Mouse (Mus musculus) E14TG2a.4 (cell line): ENCODE results near the gene Gm49337.

Experiments used
- H3K27me3 ChIP-seq: 2 replicates; pipeline ENCODE4 v1.6.1; 2014; ENCODE audit warnings: low read length, control low read depth; ENCODE audit not compliant: insufficient read depth
- H3K36me3 ChIP-seq: 2 replicates; pipeline ENCODE4 v1.6.1; 2014; ENCODE audit warnings: low read length, control low read depth; ENCODE audit not compliant: insufficient read depth
- H3K4me1 ChIP-seq: replicated peaks from 2 replicates; pipeline ENCODE4 v1.6.1; 2014; ENCODE audit warnings: low read depth, low read length, control low read depth
- H3K4me3 ChIP-seq: replicated peaks from 2 replicates; pipeline ENCODE4 v1.5.1; 2014; ENCODE audit warnings: mild to moderate bottlenecking, low read length
- H3K9me3 ChIP-seq: 2 replicates; pipeline ENCODE4 v1.6.1; 2014; ENCODE audit warnings: low read length, control low read depth
- CTCF ChIP-seq: conservative IDR thresholded peaks from 2 replicates; pipeline ENCODE4 v1.5.1; 2014; ENCODE audit warnings: low read length
- NANOG ChIP-seq: IDR thresholded peaks from 2 replicates; pipeline ENCODE4 v1.6.1; 2014; ENCODE audit warnings: borderline replicate concordance, low read length, mixed read lengths
- POU5F1 ChIP-seq: IDR thresholded peaks from 2 replicates; pipeline ENCODE4 v1.6.1; 2014; ENCODE audit warnings: low read length, borderline replicate concordance

Gene Gm49337

DNA sequence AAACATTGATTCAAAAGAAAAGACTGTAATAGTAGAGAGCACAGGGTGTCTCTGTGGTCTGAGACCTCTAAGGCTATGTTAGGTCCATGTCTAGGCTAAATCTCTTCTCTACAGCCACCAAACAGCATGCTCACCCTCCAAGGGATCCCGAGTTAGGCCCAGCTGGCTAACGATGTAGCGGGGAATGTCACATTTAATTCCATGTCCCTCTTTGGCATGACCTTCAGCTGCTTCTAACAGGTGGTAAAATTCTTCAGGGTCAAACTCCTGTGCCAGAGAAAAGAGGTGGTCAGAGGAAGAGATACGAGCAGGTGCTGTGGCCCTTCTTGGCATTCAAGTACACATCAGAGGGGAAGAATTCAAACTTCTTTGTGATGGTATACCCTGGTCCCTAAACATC is 144.4 kb downstream of the Gm49337 start:
- no peaks in the 10 kb centered on the region for H3K4me1 ChIP-seq
- no peaks in the 10 kb centered on the region for H3K9me3 ChIP-seq
- TF ChIP-seq CTCF (no peak), POU5F1 (no peak), NANOG (no peak)
- H3K36me3 ChIP-seq, result peaks cover 95% of the 10 kb centered on the region
- no peak overlapping the region for H3K4me3 ChIP-seq
- no peaks in the 10 kb centered on the region for H3K27me3 ChIP-seq

GRCm38 (mm10) chr4:116322127-116322526 is 148.9 kb downstream of the Gm49337 start:
- peaks cover 79% of the 10 kb centered on the region for H3K36me3 ChIP-seq
- no peak for TF ChIP-seq NANOG
- no peak for TF ChIP-seq POU5F1
- no peak for TF ChIP-seq CTCF
- H3K27me3 ChIP-seq, result no peaks in the 10 kb centered on the region
- H3K4me3 ChIP-seq, result no peak overlapping the region
- H3K4me1 ChIP-seq, result no peaks in the 10 kb centered on the region
- no peaks in the 10 kb centered on the region for H3K9me3 ChIP-seq

DNA sequence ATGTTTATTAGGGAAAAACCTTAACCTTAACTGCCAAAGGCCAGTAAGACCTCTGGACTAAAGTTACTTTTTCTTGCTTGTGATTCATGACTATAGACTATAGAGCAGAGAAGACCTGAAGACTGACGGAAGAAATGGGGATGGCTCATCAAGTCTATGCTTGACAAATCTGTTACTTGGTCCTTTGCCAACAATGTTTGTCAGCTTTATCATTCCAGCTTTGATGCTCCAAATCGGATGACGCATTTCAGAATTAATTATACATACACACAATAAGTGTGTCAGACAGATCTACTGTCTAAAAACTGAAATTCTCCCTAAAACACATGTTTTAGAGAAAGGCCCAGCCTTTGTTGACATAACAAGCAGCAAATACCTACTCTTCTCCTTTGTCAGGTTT is 156.1 kb downstream of the Gm49337 start:
- Histone ChIP-seq H3K9me3 (no peaks in the 10 kb centered on the region), H3K36me3 (peaks cover 48% of the 10 kb centered on the region), H3K27me3 (no peaks in the 10 kb centered on the region), H3K4me3 (no peak overlapping the region), H3K4me1 (no peaks in the 10 kb centered on the region)
- no peak for TF ChIP-seq CTCF
- TF ChIP-seq NANOG, result no peak
- TF ChIP-seq POU5F1, result no peak

DNA sequence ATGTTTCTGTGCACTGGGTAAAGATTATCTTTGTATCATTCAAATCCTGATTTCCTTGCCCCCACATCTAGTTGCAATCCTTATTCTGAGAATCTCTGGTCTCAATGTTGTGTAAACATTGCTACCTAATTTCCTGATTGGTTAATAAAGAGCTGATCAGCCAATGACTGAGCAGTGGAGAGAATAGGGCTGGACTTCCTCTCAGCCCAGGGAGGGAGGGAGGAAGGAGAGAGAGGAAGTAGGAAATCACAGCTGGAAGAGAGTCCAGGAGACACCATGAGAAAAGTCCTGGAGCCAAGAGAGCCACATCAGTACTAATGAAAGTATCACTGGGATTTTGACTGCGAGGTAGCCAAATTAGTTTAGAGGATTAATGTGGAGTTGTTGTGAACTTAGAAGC is 163.1 kb downstream of the Gm49337 start:
- Histone ChIP-seq H3K4me3 (no peak overlapping the region), H3K4me1 (no peaks in the 10 kb centered on the region), H3K36me3 (peaks cover 7% of the 10 kb centered on the region; the same call in 1 of the 2 replicates), H3K9me3 (no peaks in the 10 kb centered on the region), H3K27me3 (no peaks in the 10 kb centered on the region)
- no peak for TF ChIP-seq POU5F1
- TF ChIP-seq NANOG, result no peak
- no peak for TF ChIP-seq CTCF

DNA sequence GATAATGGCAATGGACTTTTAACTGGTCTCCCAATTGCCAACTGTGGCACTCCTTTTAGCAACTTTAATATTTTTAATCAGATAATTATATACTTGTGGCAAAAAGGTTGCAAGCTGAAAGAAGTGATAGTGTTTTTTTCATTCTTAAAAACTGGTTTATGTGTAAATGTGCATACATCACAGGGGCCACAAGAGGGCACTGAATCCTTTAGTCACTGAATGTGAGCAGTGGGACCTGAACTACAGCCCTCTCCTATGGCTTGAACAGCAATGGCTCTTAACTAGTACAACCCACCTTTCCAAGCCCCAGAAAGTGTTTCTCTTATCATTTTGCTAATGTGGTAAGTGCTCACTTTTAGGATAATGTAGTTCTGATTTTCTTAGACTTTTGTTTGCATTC is 168.9 kb downstream of the Gm49337 start:
- H3K9me3 ChIP-seq, result no peaks in the 10 kb centered on the region
- H3K4me3 ChIP-seq, result no peak overlapping the region
- H3K27me3 ChIP-seq, result no peaks in the 10 kb centered on the region
- no peaks in the 10 kb centered on the region for H3K36me3 ChIP-seq
- no peak for TF ChIP-seq NANOG
- no peak for TF ChIP-seq POU5F1
- peak; percentile 44 for TF ChIP-seq CTCF
- H3K4me1 ChIP-seq, result no peaks in the 10 kb centered on the region
